Mouse (Mus musculus) embryonic facial prominence, embryonic 13.5 days (tissue): ENCODE measurements around the gene Pcbp4. TPM values are rescaled to one million over a fixed set of nuclear protein-coding genes. Genes with fewer than 3 reads are reported as not detected.
A peak's percentile ranks its signal among the peaks of the same experiment; 100 is the strongest.

ENCODE experiments used
- ATAC-seq: fragments of 200-750 bp; cut with Nextera tagmentation; 2 replicates; pipeline ENCODE4 v1.8.0; 2017; ENCODE audit warnings: low read depth; ENCODE audit not compliant: insufficient number of reproducible peaks, insufficient read depth, low FRiP score, low TSS enrichment
- H3K27ac ChIP-seq: fragments of 300-500 bp; sonication (generic); 2 replicates; pipeline ENCODE4 v1.5.1; 2015; ENCODE audit warnings: moderate library complexity, mild to moderate bottlenecking, inconsistent platforms
- H3K27me3 ChIP-seq: fragments of 300-500 bp; sonication (generic); 2 replicates; pipeline ENCODE4 v1.6.1; 2015; ENCODE audit warnings: mild to moderate bottlenecking, inconsistent platforms
- H3K36me3 ChIP-seq: fragments of 300-500 bp; sonication (generic); 2 replicates; pipeline ENCODE4 v1.6.1; 2015; ENCODE audit warnings: mild to moderate bottlenecking, inconsistent platforms
- H3K4me1 ChIP-seq: fragments of 300-500 bp; sonication (generic); 2 replicates; pipeline ENCODE4 v1.6.1; 2015; ENCODE audit warnings: inconsistent platforms
- H3K4me2 ChIP-seq: fragments of 300-500 bp; sonication (generic); 2 replicates; pipeline ENCODE4 v1.6.1; 2015; ENCODE audit warnings: moderate library complexity, mild to moderate bottlenecking, inconsistent platforms
- H3K4me3 ChIP-seq: fragments of 300-500 bp; sonication (generic); 2 replicates; pipeline ENCODE4 v1.5.1; 2015; ENCODE audit warnings: mild to moderate bottlenecking, inconsistent platforms
- H3K9ac ChIP-seq: fragments of 300-500 bp; sonication (generic); 2 replicates; pipeline ENCODE4 v1.6.1; 2015; ENCODE audit warnings: mild to moderate bottlenecking, inconsistent platforms
- H3K9me3 ChIP-seq: fragments of 300-500 bp; sonication (generic); 2 replicates; pipeline ENCODE4 v1.6.1; 2016; ENCODE audit warnings: inconsistent platforms
- WGBS: fragments of 180-500 bp; shearing (Covaris S2); methylation state at CpG from one replicate; pipeline ENCODE4 v1.1.7; 2015; ENCODE audit warnings: mixed read lengths; 5-methylcytosine and 5-hydroxymethylcytosine counted together
- polyA plus RNA-seq: library from polyadenylated mRNA; unstranded; fragments of >200 nt; fragmentation: Nextera tagmentation; extraction: Ambion mirVana; gene quantifications from 2 replicates; pipeline ENCODE4 v1.2.1, GENCODE M21; 2015

The Pcbp4 gene
- polyA plus RNA-seq, 1 experiment from 2014 or later, result 133 TPM

DNA sequence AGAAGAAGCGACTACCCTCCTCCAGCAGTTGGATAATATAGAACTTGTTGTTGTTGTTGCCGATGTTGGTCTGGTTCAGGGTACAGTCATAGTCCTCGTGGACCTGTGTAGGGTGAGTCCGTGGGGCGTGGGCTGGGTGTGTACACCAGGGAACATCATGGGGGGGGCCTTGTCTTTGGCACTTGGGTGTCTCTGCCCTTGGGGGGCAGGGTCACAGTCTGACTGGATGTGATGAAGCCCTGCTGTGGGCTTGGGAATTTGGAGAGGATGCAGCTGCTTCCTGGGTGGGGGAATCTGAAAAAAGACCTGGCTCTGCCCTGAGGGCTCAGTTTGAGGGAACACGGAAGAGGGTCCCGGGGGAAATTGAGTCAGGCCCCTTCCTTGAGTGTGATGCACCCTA, 22.0 kb downstream of the Pcbp4 start:
- no peak overlapping the region for H3K4me3 ChIP-seq
- no peaks in the 10 kb centered on the region for H3K27me3 ChIP-seq
- no peaks in the 10 kb centered on the region for H3K9me3 ChIP-seq
- H3K36me3 ChIP-seq, result peaks cover 6% of the 10 kb centered on the region
- H3K4me2 ChIP-seq, result peak overlapping the region; percentile 33
- no peak for ATAC-seq
- H3K27ac ChIP-seq, result no peak overlapping the region
- H3K9ac ChIP-seq, result peak overlapping the region; percentile 61
- 63% methylated on average over 7 of the region's 7 CpGs for WGBS
- peaks cover 58% of the 10 kb centered on the region for H3K4me1 ChIP-seq

DNA sequence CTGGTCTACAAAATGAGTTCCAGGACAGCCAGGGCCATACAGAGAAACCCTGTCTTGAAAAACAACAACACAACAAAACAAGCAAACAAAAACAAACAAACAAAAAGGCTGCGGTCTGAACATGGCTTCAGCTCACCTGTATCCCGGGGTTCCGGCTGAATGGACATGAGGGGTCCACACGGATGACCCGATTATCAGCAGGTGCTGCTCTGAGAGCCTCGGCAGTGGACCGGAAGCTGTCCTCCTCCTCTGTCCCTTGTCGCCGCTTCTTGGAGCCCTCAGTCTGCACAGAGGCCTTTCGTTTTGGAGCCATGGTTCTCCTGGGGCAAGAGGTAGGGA, 22.5 kb downstream of the Pcbp4 start, which contains the start of gene Rrp9:
Gene Rrp9 (plus strand): TSS at position 301 of the 339 bp plus-strand sequence.
- H3K4me1 ChIP-seq, result peaks cover 58% of the 10 kb centered on the region
- no peaks in the 10 kb centered on the region for H3K27me3 ChIP-seq
- ATAC-seq, result no peak
- no peaks in the 10 kb centered on the region for H3K9me3 ChIP-seq
- peak within 1 kb of the TSS; percentile 61 for H3K9ac ChIP-seq
- peak within 1 kb of the TSS; percentile 95 for H3K4me2 ChIP-seq
- 86% methylated on average over 10 of the region's 10 CpGs for WGBS
- peak within 1 kb of the TSS; percentile 77 for H3K4me3 ChIP-seq
- peaks cover 12% of the 10 kb centered on the region for H3K36me3 ChIP-seq
- peak within 1 kb of the TSS; percentile 85 for H3K27ac ChIP-seq

DNA sequence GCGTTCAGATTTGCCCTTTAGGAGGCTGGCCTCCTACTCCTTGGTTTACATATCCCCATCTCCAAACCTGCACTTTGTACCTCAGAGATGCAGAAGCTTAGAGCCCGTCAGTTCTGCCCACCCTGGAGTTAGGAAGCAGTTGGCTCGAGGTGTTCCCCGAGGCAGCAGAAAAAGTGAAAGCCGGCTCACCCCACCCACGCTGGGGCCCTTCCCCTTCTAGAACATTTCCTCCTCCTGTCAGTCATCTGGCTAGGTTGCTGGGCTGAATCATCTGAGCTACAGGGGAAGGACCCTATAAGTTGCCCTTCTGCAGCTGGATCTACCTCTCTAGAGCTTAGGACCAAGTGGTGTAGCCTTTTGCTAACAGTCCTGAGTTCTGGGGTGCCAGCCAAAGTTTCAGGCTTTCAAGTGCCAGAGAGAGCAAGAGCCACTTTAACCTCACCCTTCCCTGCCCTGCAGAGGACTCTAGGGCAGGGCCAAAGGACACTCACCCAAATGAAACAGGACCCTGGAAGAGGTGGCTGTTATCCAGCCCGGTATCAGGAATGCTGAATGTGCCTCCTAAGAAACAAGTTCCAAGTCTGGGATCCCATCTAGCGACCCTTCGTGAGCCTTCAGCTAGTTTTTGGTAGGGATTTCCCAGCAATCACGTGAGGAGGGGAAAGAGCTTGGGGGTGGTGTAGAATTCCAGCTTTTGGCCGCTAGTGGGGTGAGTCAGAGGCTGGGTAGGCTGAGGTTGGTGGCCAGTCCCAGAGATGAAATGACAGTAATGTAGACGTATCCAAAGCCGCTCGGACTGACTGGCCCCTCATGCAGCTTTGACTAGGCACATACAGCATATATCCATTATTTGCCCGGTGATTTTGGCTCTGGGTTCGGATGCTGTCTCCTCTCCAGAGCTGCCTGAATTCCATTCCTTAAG, 23.2 kb downstream of the Pcbp4 start:
- peak overlapping the region; percentile 77 for H3K4me3 ChIP-seq
- no peaks in the 10 kb centered on the region for H3K27me3 ChIP-seq
- no peaks in the 10 kb centered on the region for H3K9me3 ChIP-seq
- H3K36me3 ChIP-seq, result peaks cover 18% of the 10 kb centered on the region
- peak overlapping the region; percentile 95 for H3K4me2 ChIP-seq
- H3K4me1 ChIP-seq, result peaks cover 58% of the 10 kb centered on the region
- 21% methylated on average over 16 of the region's 16 CpGs for WGBS
- H3K9ac ChIP-seq, result peak overlapping the region; percentile 61
- peak overlapping the region; percentile 85 for H3K27ac ChIP-seq
- peak; percentile 23; the same call in 1 of the 2 replicates for ATAC-seq

DNA sequence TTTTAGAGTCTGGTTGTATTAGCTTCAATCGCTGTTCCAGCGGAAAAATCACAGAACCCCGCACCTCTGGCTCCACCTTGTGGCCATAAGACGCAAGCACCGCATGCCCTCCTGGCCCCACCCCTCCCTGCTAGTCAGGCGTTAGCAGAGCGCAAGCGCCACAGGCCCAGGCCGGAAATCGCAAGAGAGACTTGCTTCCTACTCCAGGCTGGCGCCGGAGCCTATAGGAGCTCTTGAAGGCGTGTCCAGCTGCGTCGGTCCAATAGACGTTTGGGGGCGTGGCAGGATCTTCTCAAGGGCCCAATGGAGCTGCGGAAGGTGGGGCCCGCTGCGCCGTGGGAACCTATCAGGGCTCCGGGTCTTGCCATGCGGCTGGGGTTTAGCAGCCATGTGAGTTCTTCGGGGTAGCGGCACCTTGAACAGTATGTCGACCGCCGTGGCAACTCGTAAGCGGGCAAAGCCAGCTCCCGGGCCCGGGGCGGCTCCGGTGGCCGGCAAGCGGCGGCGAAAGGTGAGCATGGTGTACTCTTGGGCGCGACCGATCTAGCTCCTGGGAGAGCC, 23.9 kb downstream of the Pcbp4 start, which contains the start of gene Parp3:
Gene Parp3 (minus strand): TSS at position 26 of the 561 bp plus-strand sequence.
- H3K36me3 ChIP-seq, result peaks cover 24% of the 10 kb centered on the region

DNA sequence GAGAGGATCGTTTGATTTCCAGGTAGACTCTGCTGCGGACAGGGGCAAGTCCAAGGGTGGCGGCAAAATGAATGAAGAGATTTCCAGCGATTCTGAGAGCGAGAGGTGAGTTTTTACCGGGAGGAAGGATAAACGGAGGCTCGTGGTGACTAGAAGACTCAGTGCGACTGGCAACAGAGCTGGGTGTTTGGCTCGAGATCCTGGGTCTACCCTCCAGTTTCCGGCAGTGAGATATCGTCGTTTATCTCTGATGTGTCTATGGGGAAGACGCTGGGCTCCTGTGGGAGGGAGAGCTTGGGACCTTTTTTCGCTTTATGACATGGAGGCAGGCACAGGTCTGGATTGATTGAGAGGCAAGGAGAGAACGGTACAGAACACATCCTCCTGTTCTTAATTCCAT, 24.6 kb downstream of the Pcbp4 start:
- H3K4me2 ChIP-seq, result peak overlapping the region; percentile 95
- H3K27ac ChIP-seq, result no peak overlapping the region
- H3K9me3 ChIP-seq, result no peaks in the 10 kb centered on the region
- H3K4me1 ChIP-seq, result peaks cover 46% of the 10 kb centered on the region
- H3K36me3 ChIP-seq, result peaks cover 26% of the 10 kb centered on the region
- peak overlapping the region; percentile 77 for H3K4me3 ChIP-seq
- peak overlapping the region; percentile 81 for H3K9ac ChIP-seq
- no peak for ATAC-seq
- no peaks in the 10 kb centered on the region for H3K27me3 ChIP-seq
- WGBS, result 4% methylated on average over 16 of the region's 16 CpGs

More for the DNA sequence above, 23.9 kb downstream of the Pcbp4 start, which contains the start of gene Parp3:
- WGBS, result 0% methylated on average over 41 of the region's 41 CpGs
- Histone ChIP-seq H3K27ac (peak within 1 kb of the TSS; percentile 85), H3K27me3 (no peaks in the 10 kb centered on the region), H3K4me3 (peak within 1 kb of the TSS; percentile 77), H3K4me1 (peaks cover 50% of the 10 kb centered on the region), H3K9ac (peak within 1 kb of the TSS; percentile 81), H3K9me3 (no peaks in the 10 kb centered on the region), H3K4me2 (peak within 1 kb of the TSS; percentile 95)
- peak; percentile 97 for ATAC-seq

DNA sequence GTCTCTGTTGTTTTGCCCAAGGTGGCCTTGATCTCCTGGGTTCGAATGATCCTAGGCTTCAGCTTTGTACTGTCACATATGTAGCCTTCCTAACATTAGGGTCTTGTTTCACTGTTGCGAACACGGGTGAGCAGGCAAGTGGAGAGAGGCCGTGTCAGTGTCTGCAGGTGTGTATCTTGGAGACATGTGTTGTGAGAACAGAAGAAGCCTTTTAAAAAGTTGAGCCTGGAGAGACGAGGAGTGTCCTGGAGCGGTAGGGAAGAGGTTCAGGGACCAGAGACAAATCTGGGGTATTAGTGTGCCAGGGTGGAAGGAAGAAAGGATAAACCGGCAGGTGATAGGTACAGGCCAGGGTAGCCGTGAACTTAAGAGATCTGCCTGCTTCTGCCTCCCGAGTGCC, 25.0 kb downstream of the Pcbp4 start:
- peak overlapping the region; percentile 95 for H3K4me2 ChIP-seq
- 75% methylated on average over 9 of the region's 9 CpGs for WGBS
- ATAC-seq, result no peak
- H3K27me3 ChIP-seq, result no peaks in the 10 kb centered on the region
- no peaks in the 10 kb centered on the region for H3K9me3 ChIP-seq
- no peak overlapping the region for H3K27ac ChIP-seq
- peaks cover 31% of the 10 kb centered on the region for H3K36me3 ChIP-seq
- peak overlapping the region; percentile 77 for H3K4me3 ChIP-seq
- peak overlapping the region; percentile 81 for H3K9ac ChIP-seq
- peaks cover 46% of the 10 kb centered on the region for H3K4me1 ChIP-seq

DNA sequence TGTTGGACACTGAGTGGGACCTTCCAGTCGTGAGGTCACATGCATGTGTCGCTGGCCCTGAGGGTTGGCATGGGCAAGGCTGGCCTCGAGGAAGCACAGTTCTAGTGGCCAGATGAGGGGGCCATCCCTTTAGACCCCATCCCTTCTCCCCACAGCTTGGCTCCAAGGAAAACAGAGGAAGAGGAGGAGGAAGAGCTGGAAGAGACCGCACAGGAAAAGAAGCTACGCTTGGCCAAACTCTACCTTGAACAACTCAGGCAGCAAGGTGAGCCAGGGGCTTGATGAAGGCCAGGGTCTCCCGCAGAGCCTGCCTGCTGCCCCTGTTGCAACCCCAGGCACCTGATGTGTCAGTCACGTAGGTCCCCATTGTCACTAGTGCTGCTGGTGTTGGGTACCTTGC, 27.4 kb downstream of the Pcbp4 start:
- no peak overlapping the region for H3K9ac ChIP-seq
- 86% methylated on average over 7 of the region's 7 CpGs for WGBS
- no peak overlapping the region for H3K4me2 ChIP-seq
- peaks cover 55% of the 10 kb centered on the region for H3K36me3 ChIP-seq
- H3K27ac ChIP-seq, result no peak overlapping the region
- no peaks in the 10 kb centered on the region for H3K9me3 ChIP-seq
- H3K4me1 ChIP-seq, result peaks cover 23% of the 10 kb centered on the region
- H3K27me3 ChIP-seq, result no peaks in the 10 kb centered on the region
- ATAC-seq, result no peak
- no peak overlapping the region for H3K4me3 ChIP-seq

DNA sequence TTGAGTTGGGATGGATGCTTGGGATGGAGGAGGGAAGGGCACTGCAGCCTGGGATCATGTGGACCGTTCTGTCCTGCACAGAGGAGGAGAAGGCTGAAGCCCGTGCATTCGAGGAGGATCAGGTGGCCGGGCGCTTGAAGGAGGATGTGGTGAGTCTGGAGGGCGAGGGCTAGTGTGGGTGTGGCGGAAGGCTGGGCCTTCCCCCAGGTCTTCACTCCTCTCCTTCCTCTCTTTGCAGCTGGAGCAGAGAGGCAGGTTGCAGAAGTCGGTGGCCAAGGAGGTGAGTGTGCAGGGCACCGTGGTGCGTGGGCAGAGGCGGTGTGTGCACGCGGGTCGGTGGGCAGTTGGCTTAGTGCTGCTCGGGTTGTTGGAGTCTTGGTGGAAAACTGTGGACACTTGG, 28.0 kb downstream of the Pcbp4 start:
- no peaks in the 10 kb centered on the region for H3K9me3 ChIP-seq
- no peaks in the 10 kb centered on the region for H3K27me3 ChIP-seq
- H3K4me1 ChIP-seq, result peaks cover 18% of the 10 kb centered on the region
- H3K4me2 ChIP-seq, result no peak overlapping the region
- no peak overlapping the region for H3K4me3 ChIP-seq
- 93% methylated on average over 15 of the region's 15 CpGs for WGBS
- H3K9ac ChIP-seq, result no peak overlapping the region
- no peak for ATAC-seq
- H3K36me3 ChIP-seq, result peaks cover 60% of the 10 kb centered on the region
- no peak overlapping the region for H3K27ac ChIP-seq

DNA sequence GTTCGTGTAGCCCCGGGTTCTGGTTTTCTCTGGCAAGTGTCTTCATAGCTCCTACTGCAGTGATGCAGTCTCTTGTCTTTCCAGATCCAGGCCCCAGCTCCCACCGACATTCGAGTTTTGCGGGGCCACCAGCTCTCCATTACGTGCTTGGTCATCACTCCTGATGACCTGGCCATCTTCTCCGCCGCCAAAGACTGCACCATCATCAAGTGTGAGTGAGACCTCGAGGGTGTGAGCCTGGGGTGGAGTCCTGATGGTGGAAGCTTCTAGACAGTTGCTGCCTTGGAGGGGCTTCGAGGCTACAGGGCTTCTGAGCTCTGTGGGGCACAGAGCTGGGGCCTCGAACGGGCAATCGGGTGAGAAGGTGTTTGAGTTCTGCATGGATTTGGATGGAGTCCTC, 28.6 kb downstream of the Pcbp4 start:
- peaks cover 12% of the 10 kb centered on the region for H3K4me1 ChIP-seq
- ATAC-seq, result no peak
- H3K4me2 ChIP-seq, result no peak overlapping the region
- no peak overlapping the region for H3K9ac ChIP-seq
- no peaks in the 10 kb centered on the region for H3K9me3 ChIP-seq
- no peaks in the 10 kb centered on the region for H3K27me3 ChIP-seq
- H3K36me3 ChIP-seq, result peaks cover 65% of the 10 kb centered on the region
- H3K27ac ChIP-seq, result no peak overlapping the region
- no peak overlapping the region for H3K4me3 ChIP-seq
- WGBS, result 93% methylated on average over 13 of the region's 13 CpGs

DNA sequence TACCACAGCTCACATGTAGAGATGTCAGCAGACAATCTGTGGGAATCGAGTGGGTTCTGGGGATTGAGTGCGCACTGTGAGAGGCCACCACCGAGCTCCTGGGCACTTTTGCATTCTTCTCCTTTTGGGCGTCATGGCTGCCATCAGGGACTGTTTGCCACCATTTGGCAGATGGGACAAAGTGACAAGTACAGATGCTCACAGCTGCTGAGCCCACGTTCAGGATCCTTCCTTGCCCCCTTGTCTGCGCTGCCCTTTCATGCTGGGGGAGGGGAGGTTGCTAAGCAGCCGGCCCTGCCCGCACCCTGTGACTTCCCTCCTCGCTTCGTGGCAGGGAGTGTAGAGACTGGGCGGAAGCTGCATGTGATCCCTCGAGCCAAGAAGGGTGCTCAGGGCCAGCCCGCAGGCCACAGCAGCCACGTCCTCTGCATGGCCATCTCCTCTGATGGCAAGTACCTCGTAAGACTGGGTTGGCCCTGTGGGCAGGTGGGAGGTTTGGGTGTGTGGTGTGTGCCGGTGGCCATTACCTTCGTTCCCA, 29.6 kb downstream of the Pcbp4 start:
- Histone ChIP-seq H3K4me2 (no peak overlapping the region), H3K27me3 (no peaks in the 10 kb centered on the region), H3K4me3 (no peak overlapping the region), H3K27ac (no peak overlapping the region), H3K9ac (0 out of 2 replicates have a peak overlapping the region, but pooled peaks have one; percentile 36), H3K9me3 (no peaks in the 10 kb centered on the region), H3K4me1 (peaks cover 11% of the 10 kb centered on the region), H3K36me3 (peaks cover 65% of the 10 kb centered on the region)
- 92% methylated on average over 17 of the region's 17 CpGs for WGBS
- ATAC-seq, result no peak

DNA sequence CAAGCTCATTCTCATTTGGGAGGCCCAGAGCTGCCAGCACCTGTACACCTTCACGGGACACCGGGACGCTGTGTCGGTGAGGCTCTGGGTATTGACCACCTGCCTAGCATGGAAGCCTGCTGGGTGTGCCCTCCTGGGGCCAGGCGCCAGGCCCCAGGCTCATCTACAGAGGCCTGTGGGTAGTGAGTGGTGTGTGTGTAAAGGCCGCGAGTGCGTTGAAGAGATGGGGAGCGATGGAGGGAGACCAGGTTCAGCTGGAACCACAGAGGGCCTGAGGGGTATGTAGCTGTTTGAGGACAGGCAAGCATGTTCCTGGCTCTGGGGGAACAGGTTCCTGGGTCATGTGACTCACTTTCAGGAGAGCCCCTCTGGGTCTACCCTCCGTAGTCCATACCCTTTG, 30.0 kb downstream of the Pcbp4 start:
- H3K9ac ChIP-seq, result 0 out of 2 replicates have a peak overlapping the region, but pooled peaks have one; percentile 36
- H3K36me3 ChIP-seq, result peaks cover 65% of the 10 kb centered on the region
- no peak overlapping the region for H3K27ac ChIP-seq
- no peak overlapping the region for H3K4me2 ChIP-seq
- whole genome bisulfite sequencing, result 95% methylated on average over 10 of the region's 10 CpGs
- ATAC-seq, result no peak
- no peak overlapping the region for H3K4me3 ChIP-seq
- H3K9me3 ChIP-seq, result no peaks in the 10 kb centered on the region
- H3K27me3 ChIP-seq, result no peaks in the 10 kb centered on the region
- H3K4me1 ChIP-seq, result peaks cover 6% of the 10 kb centered on the region
